Mouse (Mus musculus): Measurements from ENCODE around the gene Gucy2g. TPM values are rescaled to one million over a fixed set of nuclear protein-coding genes. Genes with fewer than 3 reads are reported as not detected.

The Gucy2g gene
- polyA plus RNA-seq, 1 experiment from 2014 or later: 0.17 TPM

- Histone ChIP-seq H3K27ac (ENCODE audit: low read depth, low read length) (peak overlapping the region; percentile 79), H3K4me1 (replicated peaks; ENCODE audit: control insufficient read depth, insufficient read depth, low read length) (no peaks in the 10 kb centered on the region; the same call in 1 of the 2 replicates), H3K4me2 (replicated peaks; ENCODE audit: low read depth) (peak overlapping the region; percentile 37), H3K36me3 (ENCODE audit: control insufficient read depth, insufficient read depth) (peaks cover 13% of the 10 kb centered on the region; the same call in 1 of the 2 replicates), H3K9ac (ENCODE audit: low read depth, low read length) (peak overlapping the region; percentile 40; the same call in 1 of the 2 replicates), H3K4me3 (ENCODE audit: low read depth, low read length) (no peak overlapping the region), H3K9me3 (ENCODE audit: control insufficient read depth) (no peaks in the 10 kb centered on the region), H3K27me3 (replicated peaks; ENCODE audit: control insufficient read depth, insufficient read depth, low read length) (no peaks in the 10 kb centered on the region)
- 53% methylated on average over 5 of the region's 5 CpGs for WGBS
- ATAC-seq: no peak
- TF ChIP-seq CTCF (IDR thresholded peaks at IDR 0.05; ENCODE audit: low read depth): no peak
Measured at GRCm38 (mm10) chr19:55258514-55258913, 17.5 kb upstream of the Gucy2g start.

DNA sequence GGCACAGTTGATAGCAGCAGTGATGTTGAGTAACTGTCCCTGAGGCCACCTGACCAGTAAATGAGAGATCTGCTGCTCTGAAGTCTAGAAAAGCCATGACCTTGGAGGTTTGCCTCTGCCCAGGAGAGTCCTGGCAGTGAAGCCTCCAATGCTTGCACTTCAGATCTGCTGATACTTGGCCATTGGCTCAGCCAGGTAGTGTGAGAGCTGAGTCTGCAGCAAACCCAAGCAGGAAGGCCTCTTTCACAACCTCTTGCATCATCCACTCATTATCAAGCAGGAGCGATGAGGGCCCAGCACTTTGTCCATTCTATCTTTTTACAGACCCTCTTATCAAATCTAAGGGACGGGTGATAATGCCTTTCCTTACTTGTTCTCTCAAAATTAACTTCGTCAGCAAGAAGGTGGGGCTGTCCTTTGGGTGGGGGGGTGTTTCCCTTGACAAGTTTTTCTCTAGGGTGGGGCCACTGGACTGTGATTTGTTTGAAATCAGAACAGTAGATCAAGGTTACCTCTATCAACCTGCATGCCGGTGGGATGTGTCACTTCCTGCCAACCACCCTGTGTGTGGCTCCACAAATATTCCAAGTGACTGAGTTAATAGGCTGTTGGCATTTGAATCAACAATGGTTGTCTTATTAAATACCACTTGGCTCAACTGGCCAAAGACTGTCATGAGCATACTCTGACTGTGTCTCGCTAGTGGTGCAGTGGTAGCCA, 16.8 kb upstream of the Gucy2g start:
- WGBS: 41% methylated on average over 5 of the region's 5 CpGs
- Histone ChIP-seq H3K4me3 (ENCODE audit: low read depth, low read length) (no peak overlapping the region), H3K4me2 (replicated peaks; ENCODE audit: low read depth) (peak overlapping the region; percentile 30), H3K9ac (ENCODE audit: low read depth, low read length) (peak overlapping the region; percentile 40; the same call in 1 of the 2 replicates), H3K4me1 (replicated peaks; ENCODE audit: control insufficient read depth, insufficient read depth, low read length) (no peaks in the 10 kb centered on the region; the same call in 1 of the 2 replicates), H3K36me3 (ENCODE audit: control insufficient read depth, insufficient read depth) (peaks cover 13% of the 10 kb centered on the region; the same call in 1 of the 2 replicates), H3K9me3 (ENCODE audit: control insufficient read depth) (no peaks in the 10 kb centered on the region), H3K27ac (ENCODE audit: low read depth, low read length) (peak overlapping the region; percentile 79), H3K27me3 (replicated peaks; ENCODE audit: control insufficient read depth, insufficient read depth, low read length) (no peaks in the 10 kb centered on the region)
- TF ChIP-seq CTCF (IDR thresholded peaks at IDR 0.05; ENCODE audit: low read depth): no peak
- peak; percentile 83 for ATAC-seq

- H3K36me3 ChIP-seq (ENCODE audit: control insufficient read depth, insufficient read depth): peaks cover 7% of the 10 kb centered on the region; the same call in 1 of the 2 replicates
- WGBS: 62% methylated on average over 9 of the region's 9 CpGs
- peak overlapping the region; percentile 42 for H3K9ac ChIP-seq (ENCODE audit: low read depth, low read length)
- no peaks in the 10 kb centered on the region for H3K27me3 ChIP-seq (replicated peaks; ENCODE audit: control insufficient read depth, insufficient read depth, low read length)
- H3K4me3 ChIP-seq (ENCODE audit: low read depth, low read length): peak overlapping the region; percentile 17; the same call in 1 of the 2 replicates
- peak overlapping the region; percentile 49 for H3K4me2 ChIP-seq (replicated peaks; ENCODE audit: low read depth)
- H3K9me3 ChIP-seq (ENCODE audit: control insufficient read depth): no peaks in the 10 kb centered on the region
- peak overlapping the region; percentile 77 for H3K27ac ChIP-seq (ENCODE audit: low read depth, low read length)
- TF ChIP-seq CTCF (IDR thresholded peaks at IDR 0.05; ENCODE audit: low read depth): no peak
- ATAC-seq: no peak
- peaks cover 6% of the 10 kb centered on the region for H3K4me1 ChIP-seq (replicated peaks; ENCODE audit: control insufficient read depth, insufficient read depth, low read length)
Measured at GRCm38 (mm10) chr19:55256156-55256555, 15.1 kb upstream of the Gucy2g start.

DNA sequence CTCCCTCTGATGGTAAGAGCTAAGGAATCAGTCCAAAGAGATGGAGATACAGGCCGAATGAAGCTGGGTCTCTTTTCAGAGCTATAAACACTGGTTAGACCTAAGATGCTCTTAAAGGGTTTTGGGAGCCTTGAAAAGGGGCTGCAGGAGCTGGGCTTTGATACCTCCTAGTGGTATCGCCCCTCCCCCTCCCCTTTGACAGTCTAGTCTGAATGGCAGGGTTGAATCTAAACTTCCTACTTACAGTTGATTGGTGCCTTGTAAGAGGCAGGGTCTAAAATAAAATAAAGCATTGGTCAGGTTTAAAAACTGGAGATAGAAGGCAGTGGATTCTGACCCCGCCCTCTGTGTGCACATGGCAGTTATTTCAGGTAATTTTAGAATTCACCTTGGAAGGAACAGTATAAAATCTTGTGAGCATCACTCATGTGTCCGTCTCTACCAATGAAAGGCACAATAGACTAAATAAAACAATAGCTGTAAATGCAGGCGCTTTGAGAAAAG, 13.5 kb upstream of the Gucy2g start:
- peaks cover 3% of the 10 kb centered on the region; the same call in 1 of the 2 replicates for H3K36me3 ChIP-seq (ENCODE audit: control insufficient read depth, insufficient read depth)
- H3K27ac ChIP-seq (ENCODE audit: low read depth, low read length): peak overlapping the region; percentile 95
- no peak for ATAC-seq
- H3K9me3 ChIP-seq (ENCODE audit: control insufficient read depth): no peaks in the 10 kb centered on the region
- H3K27me3 ChIP-seq (replicated peaks; ENCODE audit: control insufficient read depth, insufficient read depth, low read length): no peaks in the 10 kb centered on the region
- whole genome bisulfite sequencing: 8% methylated on average over 5 of the region's 5 CpGs
- no peak for TF ChIP-seq CTCF (IDR thresholded peaks at IDR 0.05; ENCODE audit: low read depth)
- peak overlapping the region; percentile 75 for H3K4me2 ChIP-seq (replicated peaks; ENCODE audit: low read depth)
- H3K4me3 ChIP-seq (ENCODE audit: low read depth, low read length): peak overlapping the region; percentile 74
- peak overlapping the region; percentile 78 for H3K9ac ChIP-seq (ENCODE audit: low read depth, low read length)
- H3K4me1 ChIP-seq (replicated peaks; ENCODE audit: control insufficient read depth, insufficient read depth, low read length): peaks cover 7% of the 10 kb centered on the region

- no peak; the same call in 1 of the 2 replicates for TF ChIP-seq CTCF (IDR thresholded peaks at IDR 0.05; ENCODE audit: low read depth)
- Histone ChIP-seq H3K9ac (ENCODE audit: low read depth, low read length) (peak overlapping the region; percentile 78), H3K4me3 (ENCODE audit: low read depth, low read length) (peak overlapping the region; percentile 74), H3K27me3 (replicated peaks; ENCODE audit: control insufficient read depth, insufficient read depth, low read length) (no peaks in the 10 kb centered on the region), H3K9me3 (ENCODE audit: control insufficient read depth) (no peaks in the 10 kb centered on the region), H3K4me1 (replicated peaks; ENCODE audit: control insufficient read depth, insufficient read depth, low read length) (peaks cover 7% of the 10 kb centered on the region), H3K4me2 (replicated peaks; ENCODE audit: low read depth) (peak overlapping the region; percentile 75), H3K36me3 (ENCODE audit: control insufficient read depth, insufficient read depth) (no peaks in the 10 kb centered on the region; the same call in 1 of the 2 replicates), H3K27ac (ENCODE audit: low read depth, low read length) (peak overlapping the region; percentile 95)
- peak; percentile 30; the same call in 1 of the 2 replicates for ATAC-seq
- under 1% methylated on average over 32 of the region's 32 CpGs for WGBS
Measured at GRCm38 (mm10) chr19:55253570-55254441, 12.8 kb upstream of the Gucy2g start.

DNA sequence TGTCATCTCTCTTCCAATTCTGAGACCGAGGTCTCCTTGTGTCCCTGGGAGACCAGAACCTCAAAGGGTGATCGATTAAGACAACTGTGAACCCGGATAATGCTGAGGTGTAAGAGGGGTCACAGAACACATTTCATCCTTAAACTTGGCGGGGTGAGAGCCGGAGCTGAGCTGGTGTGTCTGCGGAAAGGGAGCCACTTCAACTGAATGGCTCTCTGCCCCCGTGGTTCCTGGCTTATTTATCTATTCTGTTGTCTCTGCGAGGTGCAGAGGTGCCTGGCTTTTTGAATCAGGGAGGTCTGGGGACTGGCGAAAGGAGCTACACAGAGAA, 12.2 kb upstream of the Gucy2g start:
- Histone ChIP-seq H3K4me2 (replicated peaks; ENCODE audit: low read depth) (peak overlapping the region; percentile 75), H3K9me3 (ENCODE audit: control insufficient read depth) (no peaks in the 10 kb centered on the region), H3K27ac (ENCODE audit: low read depth, low read length) (peak overlapping the region; percentile 95), H3K36me3 (ENCODE audit: control insufficient read depth, insufficient read depth) (no peaks in the 10 kb centered on the region; the same call in 1 of the 2 replicates), H3K9ac (ENCODE audit: low read depth, low read length) (peak overlapping the region; percentile 78), H3K27me3 (replicated peaks; ENCODE audit: control insufficient read depth, insufficient read depth, low read length) (no peaks in the 10 kb centered on the region), H3K4me3 (ENCODE audit: low read depth, low read length) (peak overlapping the region; percentile 74), H3K4me1 (replicated peaks; ENCODE audit: control insufficient read depth, insufficient read depth, low read length) (peaks cover 7% of the 10 kb centered on the region)
- no peak for ATAC-seq
- TF ChIP-seq CTCF (IDR thresholded peaks at IDR 0.05; ENCODE audit: low read depth): 0 out of 2 replicates have a peak, but pooled peaks have one; percentile 14
- under 1% methylated on average over 9 of the region's 9 CpGs for WGBS
